Mouse (Mus musculus) neural tube, embryonic 11.5 days (tissue): ENCODE measurements around the gene Klhl42. TPM values are rescaled to one million over a fixed set of nuclear protein-coding genes. Genes with fewer than 3 reads are reported as not detected.

Source experiments
- ATAC-seq: fragments of 200-750 bp; cut with Nextera tagmentation; 2 replicates; pipeline ENCODE4 v1.8.0; 2017; ENCODE audit warnings: moderate number of reproducible peaks, mild to moderate bottlenecking, moderate TSS enrichment, moderate library complexity; ENCODE audit not compliant: insufficient read depth, low FRiP score, low TSS enrichment
- DNase-seq: peaks from one replicate; pipeline ENCODE4 v3.0.0-alpha.2; 2015; ENCODE audit warnings: low spot score
- H3K27ac ChIP-seq: fragments of 300-500 bp; sonication (generic); 2 replicates; pipeline ENCODE4 v1.5.1; 2014; ENCODE audit warnings: low read depth, mild to moderate bottlenecking, low read length
- H3K27me3 ChIP-seq: fragments of 300-500 bp; sonication (generic); 2 replicates; pipeline ENCODE4 v1.6.1; 2014; ENCODE audit warnings: mild to moderate bottlenecking, low read length, mixed read lengths; ENCODE audit not compliant: control insufficient read depth, insufficient read depth
- H3K36me3 ChIP-seq: fragments of 300-500 bp; sonication (generic); 2 replicates; pipeline ENCODE4 v1.6.1; 2014; ENCODE audit warnings: mild to moderate bottlenecking, low read length, moderate library complexity, mixed read lengths; ENCODE audit not compliant: control insufficient read depth, insufficient read depth
- H3K4me1 ChIP-seq: fragments of 300-500 bp; sonication (generic); 2 replicates; pipeline ENCODE4 v1.6.1; 2014; ENCODE audit warnings: low read length, mixed read lengths; ENCODE audit not compliant: control insufficient read depth, insufficient read depth
- H3K4me2 ChIP-seq: fragments of 300-500 bp; sonication (generic); 2 replicates; pipeline ENCODE4 v1.6.1; 2014; ENCODE audit warnings: low read depth, mild to moderate bottlenecking, moderate library complexity
- H3K4me3 ChIP-seq: fragments of 300-500 bp; sonication (generic); 2 replicates; pipeline ENCODE4 v1.5.1; 2014; ENCODE audit warnings: low read depth, low read length
- H3K9ac ChIP-seq: fragments of 300-500 bp; sonication (generic); 2 replicates; pipeline ENCODE4 v1.6.1; 2014; ENCODE audit warnings: mild to moderate bottlenecking, low read length
- H3K9me3 ChIP-seq: fragments of 300-500 bp; sonication (generic); 2 replicates; pipeline ENCODE4 v1.6.1; 2016; ENCODE audit warnings: low read length; ENCODE audit not compliant: control insufficient read depth
- WGBS: fragments of 180-500 bp; shearing (Covaris S2); extraction: QIAGEN DNeasy Blood & Tissue Kit; methylation state at CpG from one replicate; pipeline ENCODE4 v1.1.7; 2014; 5-methylcytosine and 5-hydroxymethylcytosine counted together
- polyA plus RNA-seq: library from polyadenylated mRNA; unstranded; fragments of >200 nt; fragmentation: Nextera tagmentation; extraction: Ambion mirVana; gene quantifications from 2 replicates; pipeline ENCODE4 v1.2.1, GENCODE M21; 2014

Gene Klhl42
- polyA plus RNA-seq, 1 experiment from 2014 or later = 10.0 TPM

- Histone ChIP-seq H3K27me3 (no peaks in the 10 kb centered on the region), H3K4me1 (no peaks in the 10 kb centered on the region), H3K4me3 (no peak overlapping the region), H3K36me3 (no peaks in the 10 kb centered on the region), H3K9me3 (no peaks in the 10 kb centered on the region), H3K27ac (no peak overlapping the region), H3K4me2 (no peak overlapping the region), H3K9ac (no peak overlapping the region)
- DNase-seq = peak; percentile 86
- WGBS = 13% methylated on average over 10 of the region's 10 CpGs
- peak; percentile 55; the same call in 1 of the 2 replicates for ATAC-seq
Measured at GRCm38 (mm10) chr6:147116579-147116978, 25.4 kb downstream of the Klhl42 start.

GRCm38 (mm10) chr6:147117764-147118163 lies 26.6 kb downstream of the Klhl42 start:
- no peak overlapping the region for H3K4me3 ChIP-seq
- ATAC-seq = no peak
- DNase-seq = no peak
- no peak overlapping the region for H3K9ac ChIP-seq
- no peak overlapping the region for H3K4me2 ChIP-seq
- WGBS = 95% methylated on average over 7 of the region's 7 CpGs
- H3K4me1 ChIP-seq = no peaks in the 10 kb centered on the region
- H3K27me3 ChIP-seq = no peaks in the 10 kb centered on the region
- H3K9me3 ChIP-seq = no peaks in the 10 kb centered on the region
- no peak overlapping the region for H3K27ac ChIP-seq
- H3K36me3 ChIP-seq = no peaks in the 10 kb centered on the region

- Histone ChIP-seq H3K36me3 (no peaks in the 10 kb centered on the region), H3K9ac (no peak overlapping the region), H3K4me3 (no peak overlapping the region), H3K4me1 (no peaks in the 10 kb centered on the region), H3K27ac (no peak overlapping the region), H3K9me3 (no peaks in the 10 kb centered on the region), H3K27me3 (no peaks in the 10 kb centered on the region), H3K4me2 (no peak overlapping the region)
- ATAC-seq (no peak), DNase-seq (no peak)
- 84% methylated on average over 3 of the region's 3 CpGs for WGBS
Measured at GRCm38 (mm10) chr6:147118190-147118589, 27.0 kb downstream of the Klhl42 start.

GRCm38 (mm10) chr6:147121320-147121719 lies 30.1 kb downstream of the Klhl42 start:
- no peaks in the 10 kb centered on the region for H3K36me3 ChIP-seq
- no peak overlapping the region for H3K4me3 ChIP-seq
- 71% methylated on average over 6 of the region's 6 CpGs for WGBS
- H3K9ac ChIP-seq = no peak overlapping the region
- no peak overlapping the region for H3K27ac ChIP-seq
- no peak for ATAC-seq
- H3K27me3 ChIP-seq = no peaks in the 10 kb centered on the region
- H3K4me1 ChIP-seq = no peaks in the 10 kb centered on the region
- no peak overlapping the region for H3K4me2 ChIP-seq
- H3K9me3 ChIP-seq = no peaks in the 10 kb centered on the region
- DNase-seq = no peak

- ATAC-seq = no peak
Measured at GRCm38 (mm10) chr6:147127239-147127638, 36.1 kb downstream of the Klhl42 start.

GRCm38 (mm10) chr6:147138260-147138659 lies 47.1 kb downstream of the Klhl42 start:
- WGBS = 79% methylated on average over 3 of the region's 3 CpGs
- no peak for DNase-seq
- Histone ChIP-seq H3K27me3 (no peaks in the 10 kb centered on the region), H3K27ac (no peak overlapping the region), H3K9me3 (no peaks in the 10 kb centered on the region), H3K9ac (no peak overlapping the region), H3K4me3 (no peak overlapping the region), H3K4me2 (no peak overlapping the region), H3K36me3 (no peaks in the 10 kb centered on the region), H3K4me1 (no peaks in the 10 kb centered on the region)
- ATAC-seq = no peak

More at GRCm38 (mm10) chr6:147127239-147127638, 36.1 kb downstream of the Klhl42 start:
- no peak overlapping the region for H3K4me3 ChIP-seq
- 86% methylated on average over 10 of the region's 10 CpGs for WGBS
- H3K9me3 ChIP-seq = no peaks in the 10 kb centered on the region
- H3K4me2 ChIP-seq = no peak overlapping the region
- H3K9ac ChIP-seq = no peak overlapping the region
- DNase-seq = no peak
- H3K27me3 ChIP-seq = no peaks in the 10 kb centered on the region
- H3K27ac ChIP-seq = no peak overlapping the region
- no peaks in the 10 kb centered on the region for H3K36me3 ChIP-seq
- H3K4me1 ChIP-seq = no peaks in the 10 kb centered on the region

- no peak overlapping the region for H3K4me3 ChIP-seq
- no peaks in the 10 kb centered on the region for H3K27me3 ChIP-seq
- H3K9ac ChIP-seq = no peak overlapping the region
- H3K4me2 ChIP-seq = no peak overlapping the region
- WGBS = 95% methylated on average over 7 of the region's 7 CpGs
- no peaks in the 10 kb centered on the region for H3K9me3 ChIP-seq
- H3K36me3 ChIP-seq = no peaks in the 10 kb centered on the region
- ATAC-seq (no peak), DNase-seq (no peak)
- no peak overlapping the region for H3K27ac ChIP-seq
- no peaks in the 10 kb centered on the region for H3K4me1 ChIP-seq
Measured at GRCm38 (mm10) chr6:147140600-147141154, 49.5 kb downstream of the Klhl42 start.

- no peak overlapping the region for H3K9ac ChIP-seq
- no peak overlapping the region for H3K4me2 ChIP-seq
- no peaks in the 10 kb centered on the region for H3K4me1 ChIP-seq
- H3K9me3 ChIP-seq = no peaks in the 10 kb centered on the region
- H3K27ac ChIP-seq = no peak overlapping the region
- DNase-seq (no peak), ATAC-seq (no peak)
- no peaks in the 10 kb centered on the region for H3K27me3 ChIP-seq
- WGBS = 86% methylated on average over 5 of the region's 5 CpGs
- H3K4me3 ChIP-seq = no peak overlapping the region
- no peaks in the 10 kb centered on the region for H3K36me3 ChIP-seq
Measured at GRCm38 (mm10) chr6:147144664-147145063, 53.5 kb downstream of the Klhl42 start.

GRCm38 (mm10) chr6:147145277-147145676 lies 54.1 kb downstream of the Klhl42 start:
- peak; percentile 54 for DNase-seq
- Histone ChIP-seq H3K4me2 (no peak overlapping the region), H3K27me3 (no peaks in the 10 kb centered on the region), H3K4me3 (no peak overlapping the region), H3K9ac (no peak overlapping the region), H3K4me1 (no peaks in the 10 kb centered on the region), H3K9me3 (no peaks in the 10 kb centered on the region), H3K36me3 (no peaks in the 10 kb centered on the region), H3K27ac (no peak overlapping the region)
- WGBS = 15% methylated on average over 2 of the region's 2 CpGs
- ATAC-seq = peak; percentile 67
